Mouse (Mus musculus) G1E (cell line): Measurements from ENCODE around the gene 1700029P11Rik. TPM values are rescaled to one million over a fixed set of nuclear protein-coding genes. Genes with fewer than 3 reads are reported as not detected.
"Not testable (repeated sequence)": the region's sequence is repeated elsewhere in the genome, so short reads cannot be mapped to it uniquely, and the experiment has no call there.

Source experiments
- ATAC-seq: 2 replicates; pipeline ENCODE4 v1.8.0; 2016; ENCODE audit warnings: mild to moderate bottlenecking; ENCODE audit not compliant: insufficient number of reproducible peaks, poor library complexity, low FRiP score, severe bottlenecking; ENCODE audit errors: extremely low read depth
- DNase-seq: peaks from one replicate; pipeline ENCODE4 v3.0.0; 2012; ENCODE audit warnings: low spot score
- H3K27me3 ChIP-seq: 2 replicates; pipeline ENCODE4 v1.6.1; 2012; ENCODE audit warnings: mild to moderate bottlenecking, low read length, inconsistent platforms; ENCODE audit not compliant: insufficient read depth
- H3K36me3 ChIP-seq: replicated peaks from 2 replicates; pipeline ENCODE3; 2012; ENCODE audit warnings: mild to moderate bottlenecking, inconsistent platforms
- H3K4me1 ChIP-seq: 2 replicates; pipeline ENCODE4 v1.6.1; 2012; ENCODE audit warnings: low read depth, low read length, inconsistent platforms, mixed read lengths; ENCODE audit not compliant: insufficient read depth
- H3K4me3 ChIP-seq: 2 replicates; pipeline ENCODE4 v1.5.1; 2012; ENCODE audit warnings: low read depth, mild to moderate bottlenecking, inconsistent platforms, low read length, moderate library complexity, mixed read lengths
- H3K9me3 ChIP-seq: replicated peaks from 2 replicates; pipeline ENCODE4 v1.6.1; 2012; ENCODE audit warnings: inconsistent platforms
- CTCF ChIP-seq: IDR thresholded peaks from 2 replicates; pipeline ENCODE4 v1.5.1; 2012; ENCODE audit warnings: low read depth, low read length, inconsistent platforms, mixed read lengths
- GATA1 ChIP-seq: IDR thresholded peaks from 2 replicates; pipeline ENCODE4 v1.6.1; 2012; ENCODE audit warnings: borderline replicate concordance, low read length, inconsistent platforms, mixed read lengths
- GATA2 ChIP-seq: IDR thresholded peaks from 2 replicates; pipeline ENCODE4 v1.6.1; 2012; ENCODE audit warnings: low read depth, low read length, inconsistent platforms, borderline replicate concordance
- POLR2AphosphoS5 ChIP-seq: IDR thresholded peaks from 2 replicates; pipeline ENCODE4 v1.6.1; 2012; ENCODE audit warnings: low read depth, low read length, inconsistent platforms; ENCODE audit not compliant: insufficient replicate concordance
- TAL1 ChIP-seq: conservative IDR thresholded peaks from 2 replicates; pipeline ENCODE4 v1.6.1; 2012; ENCODE audit warnings: low read depth, low read length, inconsistent platforms, mixed read lengths
- polyA plus RNA-seq: library from polyadenylated mRNA; stranded (reverse); fragments of >175 nt; gene quantifications from 2 replicates; pipeline ENCODE4 v1.2.3, GENCODE M21; 2012
- total RNA-seq, 2 experiments: library from RNA; stranded (forward) in 1 of 2; stranded (reverse) in 1 of 2; fragments of 200-1000 nt in 1 of 2; fragments of >200 nt in 1 of 2; fragmentation: Nextera tagmentation in 1 of 2; gene quantifications; 2 replicates each; pipeline ENCODE4 v1.2.3; 2014 to 2017

The 1700029P11Rik gene
- total and polyA plus RNA-seq, 3 experiments = not detected

DNA sequence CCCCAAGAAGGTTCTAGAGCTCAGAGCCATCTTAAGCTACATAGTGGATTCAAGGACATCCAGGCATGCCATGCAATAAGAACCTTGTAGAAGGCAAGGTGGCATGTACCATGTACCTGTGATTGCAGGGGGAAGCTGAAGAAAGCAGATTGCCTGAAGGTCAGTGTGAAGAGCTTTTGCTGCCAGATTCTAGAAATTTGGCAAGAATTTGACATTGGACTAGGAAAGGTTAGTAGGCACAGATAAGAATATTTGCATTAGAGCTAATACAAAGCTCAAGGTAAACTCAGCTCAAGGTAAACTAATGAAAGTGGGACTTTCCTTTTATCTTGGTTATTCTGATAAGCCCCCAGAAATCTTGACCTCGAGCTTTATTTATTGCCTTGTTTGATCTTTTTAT, 16.1 kb upstream of the 1700029P11Rik start:
- Histone ChIP-seq H3K4me3 (no peak overlapping the region), H3K36me3 (peaks cover 3% of the 10 kb centered on the region), H3K9me3 (no peaks in the 10 kb centered on the region), H3K4me1 (peaks cover 31% of the 10 kb centered on the region), H3K27me3 (no peaks in the 10 kb centered on the region)
- no peak for ATAC-seq
- no peak for DNase-seq
- TF ChIP-seq POLR2AphosphoS5 = no peak
- TF ChIP-seq TAL1 = no peak
- no peak for TF ChIP-seq GATA1
- TF ChIP-seq CTCF = no peak
- TF ChIP-seq GATA2 = no peak

DNA sequence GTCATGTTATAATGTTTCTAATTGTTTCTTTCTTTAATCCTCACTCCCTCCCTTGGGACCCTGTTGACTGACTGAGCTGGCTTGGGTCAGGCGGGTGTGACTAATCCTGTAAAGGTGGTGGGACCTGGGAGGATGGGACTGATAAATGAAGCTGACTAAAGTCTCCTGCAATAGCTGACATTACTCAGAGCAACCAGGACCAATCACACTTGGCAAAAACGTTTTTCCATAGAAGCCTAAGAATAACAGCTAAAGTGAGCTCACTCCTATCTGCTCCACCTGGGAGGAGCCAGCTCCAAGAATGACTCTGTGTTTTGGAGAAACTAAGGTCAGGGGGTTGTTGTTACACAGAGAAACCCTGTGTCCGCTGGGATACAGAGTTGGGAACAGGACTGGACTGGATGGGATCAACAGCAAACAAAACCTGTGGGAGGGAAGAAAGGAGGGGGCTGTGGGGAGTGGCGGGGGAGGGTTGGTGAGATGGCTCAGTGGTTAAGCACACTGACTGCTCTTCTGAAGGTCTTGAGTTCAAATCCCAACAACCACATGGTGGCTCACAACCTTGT, 15.3 kb upstream of the 1700029P11Rik start:
- DNase-seq (no peak), ATAC-seq (no peak)
- H3K27me3 ChIP-seq = no peaks in the 10 kb centered on the region
- peaks cover 32% of the 10 kb centered on the region for H3K4me1 ChIP-seq
- H3K36me3 ChIP-seq = no peaks in the 10 kb centered on the region
- TF ChIP-seq POLR2AphosphoS5 (no peak), GATA2 (no peak), TAL1 (no peak), CTCF (no peak), GATA1 (no peak)
- H3K4me3 ChIP-seq = no peak overlapping the region
- no peaks in the 10 kb centered on the region for H3K9me3 ChIP-seq

DNA sequence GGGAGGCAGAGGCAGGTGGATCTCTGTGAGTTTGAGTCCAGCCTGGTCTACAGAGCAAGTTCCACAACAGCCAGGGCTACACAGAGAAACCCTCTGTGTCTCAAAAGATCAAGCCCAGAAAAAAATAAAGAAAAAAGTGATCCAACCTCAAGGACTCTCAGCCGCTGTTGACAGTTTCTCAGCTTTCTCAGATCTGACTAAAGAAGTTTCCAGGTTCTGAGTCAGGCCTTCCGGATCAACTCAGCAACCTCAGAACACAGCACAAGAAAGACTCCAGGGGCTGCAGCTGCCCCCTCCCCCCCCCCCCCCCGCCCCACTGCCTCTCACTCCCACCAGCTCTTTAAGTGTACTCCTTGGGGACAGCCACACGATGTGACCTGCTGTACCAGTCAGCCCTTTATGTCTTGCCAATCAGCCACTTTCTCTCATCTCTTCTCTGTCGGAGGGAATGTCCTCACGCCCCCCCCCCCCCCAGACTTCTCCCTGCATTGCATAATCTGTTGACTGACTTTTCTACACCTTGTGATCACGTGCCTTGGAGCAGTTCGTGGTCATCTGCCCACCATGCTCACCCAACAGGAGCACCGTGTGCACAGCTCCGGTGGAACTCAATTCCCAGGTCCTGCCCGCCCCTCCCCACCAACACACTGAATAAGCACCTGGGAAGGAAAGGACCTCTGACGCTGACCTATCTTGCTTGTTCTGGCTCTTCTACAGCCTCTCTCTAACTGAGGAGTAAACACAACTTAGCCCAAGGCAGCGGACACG, 14.1 kb upstream of the 1700029P11Rik start:
- ATAC-seq (no peak), DNase-seq (no peak)
- Histone ChIP-seq H3K27me3 (no peaks in the 10 kb centered on the region), H3K9me3 (no peaks in the 10 kb centered on the region), H3K4me3 (no peak overlapping the region), H3K36me3 (no peaks in the 10 kb centered on the region), H3K4me1 (peaks cover 27% of the 10 kb centered on the region)
- no peak for TF ChIP-seq POLR2AphosphoS5
- TF ChIP-seq TAL1 = no peak
- no peak for TF ChIP-seq GATA1
- TF ChIP-seq GATA2 = no peak

DNA sequence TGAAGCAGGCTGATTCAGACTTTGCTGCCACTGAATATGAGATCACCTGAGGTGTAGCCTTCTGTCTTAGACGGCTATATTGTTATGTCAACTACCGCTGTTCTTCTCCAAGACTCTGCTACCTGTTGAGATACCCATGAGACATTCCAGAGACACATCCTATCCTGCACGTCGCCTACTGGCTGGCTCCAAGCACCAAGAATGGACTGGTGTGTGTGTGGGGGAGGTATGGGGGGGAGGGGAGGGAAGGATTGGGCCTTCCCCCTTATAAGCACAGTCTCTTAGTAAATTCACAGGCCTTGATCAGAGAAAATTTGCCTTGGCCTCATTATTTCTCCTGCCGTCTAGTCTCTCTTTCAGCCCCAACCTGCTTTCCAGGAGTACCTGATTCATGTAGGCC, 12.5 kb upstream of the 1700029P11Rik start:
- ATAC-seq (no peak), DNase-seq (no peak)
- no peak for TF ChIP-seq TAL1
- no peak for TF ChIP-seq GATA1
- TF ChIP-seq POLR2AphosphoS5 = no peak
- no peak for TF ChIP-seq CTCF
- Histone ChIP-seq H3K36me3 (no peaks in the 10 kb centered on the region), H3K27me3 (no peaks in the 10 kb centered on the region), H3K4me3 (no peak overlapping the region), H3K9me3 (no peaks in the 10 kb centered on the region), H3K4me1 (peaks cover 23% of the 10 kb centered on the region)

DNA sequence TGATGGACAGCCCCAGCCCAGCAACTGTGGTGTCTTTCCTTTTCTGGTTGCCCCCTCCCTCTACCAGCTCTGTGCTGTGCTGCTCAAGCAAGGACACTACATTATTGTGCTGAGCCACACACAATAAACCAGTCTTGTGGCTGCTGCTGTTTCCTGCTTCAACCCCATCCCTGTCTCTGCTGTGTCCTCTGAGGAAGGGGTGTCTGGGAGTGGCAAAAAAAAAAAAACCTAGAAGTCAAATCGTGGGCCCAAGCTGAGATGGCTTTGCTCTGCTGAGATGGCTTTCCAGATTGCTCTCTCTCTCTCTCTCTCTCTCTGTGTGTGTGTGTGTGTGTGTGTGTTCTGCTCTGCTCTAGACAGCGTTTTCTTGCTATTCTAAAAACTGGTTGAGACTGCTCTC, 11.9 kb upstream of the 1700029P11Rik start:
- Histone ChIP-seq H3K4me1 (peaks cover 23% of the 10 kb centered on the region), H3K9me3 (no peaks in the 10 kb centered on the region), H3K27me3 (no peaks in the 10 kb centered on the region), H3K36me3 (no peaks in the 10 kb centered on the region), H3K4me3 (no peak overlapping the region)
- TF ChIP-seq GATA2 (no peak), GATA1 (no peak), POLR2AphosphoS5 (no peak), CTCF (no peak), TAL1 (no peak)
- ATAC-seq (no peak), DNase-seq (no peak)

DNA sequence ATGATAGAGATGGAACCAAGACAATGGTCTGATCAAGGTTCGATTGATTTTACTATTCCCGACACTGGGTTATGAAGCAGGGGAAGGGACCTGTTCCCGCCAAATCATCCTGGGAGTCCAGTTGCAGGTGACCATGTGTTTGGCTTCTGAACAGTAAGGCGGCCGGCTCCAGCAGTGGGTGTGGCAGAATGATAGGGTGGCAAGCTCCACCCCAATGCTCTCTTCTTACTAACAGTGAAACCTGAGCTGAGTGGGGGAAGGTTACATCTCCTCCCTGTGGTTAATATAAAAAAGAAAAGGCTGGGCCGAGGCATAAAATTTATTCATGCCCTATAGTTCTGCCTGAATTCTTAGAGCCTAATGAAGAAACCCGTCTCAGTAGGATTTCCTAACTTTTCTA, 11.2 kb upstream of the 1700029P11Rik start:
- Histone ChIP-seq H3K4me1 (peaks cover 23% of the 10 kb centered on the region), H3K27me3 (no peaks in the 10 kb centered on the region), H3K4me3 (no peak overlapping the region; the same call in 1 of the 2 replicates), H3K9me3 (no peaks in the 10 kb centered on the region), H3K36me3 (no peaks in the 10 kb centered on the region)
- TF ChIP-seq TAL1 = no peak
- no peak for TF ChIP-seq CTCF
- TF ChIP-seq GATA2 = no peak
- no peak for TF ChIP-seq POLR2AphosphoS5
- no peak for TF ChIP-seq GATA1
- no peak for DNase-seq
- peak; percentile 28; the same call in 1 of the 2 replicates for ATAC-seq

DNA sequence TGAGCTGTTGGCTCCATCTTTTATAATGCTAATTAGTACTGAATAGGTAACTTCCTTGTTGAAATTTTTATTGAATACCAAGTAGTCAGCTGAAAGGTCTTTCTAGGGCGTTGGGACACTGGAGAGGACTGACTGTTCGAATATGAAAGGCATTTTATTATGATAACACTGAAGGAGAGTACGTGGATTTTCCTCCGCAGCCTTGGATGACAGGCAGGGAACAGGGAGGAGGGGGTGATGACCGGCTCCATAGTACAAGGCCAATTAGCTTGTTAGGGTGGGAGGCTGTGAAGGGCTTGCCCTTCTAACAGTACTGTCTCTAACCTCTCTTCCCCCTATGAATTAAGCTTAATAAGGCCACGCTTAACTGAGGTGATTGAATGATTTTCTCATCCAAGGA, 10.7 kb upstream of the 1700029P11Rik start:
- not testable (repeated sequence) for H3K4me3 ChIP-seq, ATAC-seq

DNA sequence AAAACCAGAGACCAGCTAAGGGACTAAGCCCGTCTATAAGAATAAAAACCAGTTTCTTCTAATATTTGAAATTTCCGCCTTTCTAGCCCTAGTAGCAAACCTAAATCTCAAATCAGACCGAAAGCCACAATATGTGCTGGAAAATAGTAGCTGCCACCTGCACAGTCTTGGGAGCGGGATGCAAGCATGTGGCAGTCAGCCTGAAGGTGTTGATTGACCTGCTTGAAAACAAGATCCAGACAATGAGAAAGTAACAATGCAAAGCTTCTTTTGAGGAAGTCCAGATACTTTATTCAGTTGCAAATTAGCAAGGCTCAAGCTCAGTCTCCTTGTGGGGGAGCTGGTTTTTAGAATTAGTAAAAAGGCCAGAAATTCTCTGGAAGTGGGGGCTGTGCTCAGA, 9.8 kb upstream of the 1700029P11Rik start:
- not testable (repeated sequence) for H3K36me3 ChIP-seq, ATAC-seq, H3K9me3 ChIP-seq, DNase-seq, H3K27me3 ChIP-seq, H3K4me3 ChIP-seq
- peaks cover 27% of the 10 kb centered on the region for H3K4me1 ChIP-seq

More for the DNA sequence above, 10.7 kb upstream of the 1700029P11Rik start:
- H3K4me1 ChIP-seq = peaks cover 23% of the 10 kb centered on the region
- H3K9me3 ChIP-seq, H3K27me3 ChIP-seq, DNase-seq, H3K36me3 ChIP-seq: not testable (repeated sequence)

DNA sequence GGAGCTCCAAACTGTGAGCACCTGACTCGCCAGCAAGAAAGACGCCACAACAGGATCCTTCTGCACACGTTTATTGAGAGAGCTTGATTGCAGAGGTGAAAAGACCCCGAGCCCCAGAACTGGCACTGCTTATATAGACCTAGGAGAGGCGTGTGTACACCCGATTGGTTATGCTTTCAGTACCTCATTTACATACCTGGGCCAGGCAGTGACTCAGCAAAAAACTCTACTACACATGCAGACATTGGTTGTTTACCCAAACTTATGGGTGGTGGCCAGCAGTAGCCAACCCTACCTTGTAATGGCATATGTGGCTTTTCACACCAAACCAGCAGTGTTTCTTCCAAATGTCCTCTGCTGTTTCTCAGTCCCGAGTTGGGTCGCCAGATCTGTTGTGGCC, 5.2 kb upstream of the 1700029P11Rik start:
- not testable (repeated sequence) for H3K4me1 ChIP-seq, ATAC-seq, H3K27me3 ChIP-seq, H3K9me3 ChIP-seq, H3K36me3 ChIP-seq, DNase-seq, H3K4me3 ChIP-seq
